Mouse (Mus musculus): ENCODE data around the gene Zbtb32. TPM values are rescaled to one million over a fixed set of nuclear protein-coding genes. Genes with fewer than 3 reads are reported as not detected.

Gene Zbtb32
- polyA plus RNA-seq, 2 experiments, result 0.55 to 0.67 TPM

- H3K9me3 ChIP-seq (ENCODE audit: control insufficient read depth, low read length), result no peaks in the 10 kb centered on the region
- H3K9ac ChIP-seq (ENCODE audit: low read depth, low read length, severe bottlenecking), result no peak overlapping the region
- H3K4me1 ChIP-seq (ENCODE audit: control insufficient read depth, insufficient read depth, low read length), result peaks cover 3% of the 10 kb centered on the region; the same call in 1 of the 2 replicates
- 76% methylated on average over 10 of the region's 10 CpGs for WGBS
- H3K27ac ChIP-seq (replicated peaks; ENCODE audit: low read depth, low read length), result no peak overlapping the region
- ATAC-seq (ENCODE audit: low FRiP score, low read depth) (no peak), DNase-seq (ENCODE audit: low spot score) (no peak)
- H3K4me2 ChIP-seq (replicated peaks; ENCODE audit: low read depth, low read length, severe bottlenecking), result no peak overlapping the region
- no peak for TF ChIP-seq POLR2A (IDR thresholded peaks at IDR 0.05; ENCODE audit: borderline replicate concordance, extremely low read depth, insufficient read depth, insufficient read length)
- H3K36me3 ChIP-seq (ENCODE audit: control insufficient read depth, insufficient read depth, low read length), result no peaks in the 10 kb centered on the region
- no peaks in the 10 kb centered on the region for H3K27me3 ChIP-seq (ENCODE audit: control insufficient read depth, insufficient read depth, low read length)
- no peak overlapping the region for H3K4me3 ChIP-seq (replicated peaks; ENCODE audit: low read length)
Observed at GRCm38 (mm10) chr7:30593579-30594509, 4.9 kb downstream of the Zbtb32 start.

GRCm38 (mm10) chr7:30592772-30593423 lies 5.8 kb downstream of the Zbtb32 start:
- H3K36me3 ChIP-seq (ENCODE audit: control insufficient read depth, insufficient read depth, low read length), result no peaks in the 10 kb centered on the region
- no peak overlapping the region for H3K9ac ChIP-seq (ENCODE audit: low read depth, low read length, severe bottlenecking)
- no peak for TF ChIP-seq POLR2A (IDR thresholded peaks at IDR 0.05; ENCODE audit: borderline replicate concordance, extremely low read depth, insufficient read depth, insufficient read length)
- 39% methylated on average over 5 of the region's 5 CpGs for WGBS
- H3K4me2 ChIP-seq (replicated peaks; ENCODE audit: low read depth, low read length, severe bottlenecking), result no peak overlapping the region
- H3K4me3 ChIP-seq (replicated peaks; ENCODE audit: low read length), result no peak overlapping the region
- no peaks in the 10 kb centered on the region for H3K9me3 ChIP-seq (ENCODE audit: control insufficient read depth, low read length)
- ATAC-seq (ENCODE audit: low FRiP score, low read depth) (no peak), DNase-seq (ENCODE audit: low spot score) (no peak)
- H3K27ac ChIP-seq (replicated peaks; ENCODE audit: low read depth, low read length), result no peak overlapping the region
- H3K27me3 ChIP-seq (ENCODE audit: control insufficient read depth, insufficient read depth, low read length), result no peaks in the 10 kb centered on the region
- peaks cover 3% of the 10 kb centered on the region; the same call in 1 of the 2 replicates for H3K4me1 ChIP-seq (ENCODE audit: control insufficient read depth, insufficient read depth, low read length)

GRCm38 (mm10) chr7:30591605-30591951 lies 7.1 kb downstream of the Zbtb32 start:
- Histone ChIP-seq H3K9me3 (ENCODE audit: control insufficient read depth, low read length) (no peaks in the 10 kb centered on the region), H3K36me3 (ENCODE audit: control insufficient read depth, insufficient read depth, low read length) (peaks cover 2% of the 10 kb centered on the region), H3K4me3 (replicated peaks; ENCODE audit: low read length) (no peak overlapping the region), H3K27me3 (ENCODE audit: control insufficient read depth, insufficient read depth, low read length) (no peaks in the 10 kb centered on the region), H3K4me2 (replicated peaks; ENCODE audit: low read depth, low read length, severe bottlenecking) (no peak overlapping the region), H3K27ac (replicated peaks; ENCODE audit: low read depth, low read length) (no peak overlapping the region), H3K9ac (ENCODE audit: low read depth, low read length, severe bottlenecking) (no peak overlapping the region), H3K4me1 (ENCODE audit: control insufficient read depth, insufficient read depth, low read length) (peaks cover 14% of the 10 kb centered on the region)
- WGBS, result 43% methylated on average over 4 of the region's 4 CpGs
- DNase-seq (ENCODE audit: low spot score) (no peak), ATAC-seq (ENCODE audit: low FRiP score, low read depth) (no peak)
- TF ChIP-seq POLR2A (IDR thresholded peaks at IDR 0.05; ENCODE audit: borderline replicate concordance, extremely low read depth, insufficient read depth, insufficient read length), result no peak

- Histone ChIP-seq H3K9ac (ENCODE audit: low read depth, low read length, severe bottlenecking) (no peak overlapping the region), H3K27me3 (ENCODE audit: control insufficient read depth, insufficient read depth, low read length) (no peaks in the 10 kb centered on the region), H3K36me3 (ENCODE audit: control insufficient read depth, insufficient read depth, low read length) (peaks cover 7% of the 10 kb centered on the region), H3K27ac (replicated peaks; ENCODE audit: low read depth, low read length) (no peak overlapping the region), H3K9me3 (ENCODE audit: control insufficient read depth, low read length) (no peaks in the 10 kb centered on the region), H3K4me2 (replicated peaks; ENCODE audit: low read depth, low read length, severe bottlenecking) (no peak overlapping the region), H3K4me1 (ENCODE audit: control insufficient read depth, insufficient read depth, low read length) (peaks cover 14% of the 10 kb centered on the region), H3K4me3 (replicated peaks; ENCODE audit: low read length) (no peak overlapping the region)
- 82% methylated on average over 9 of the region's 9 CpGs for WGBS
- no peak for DNase-seq (ENCODE audit: low spot score)
- no peak for ATAC-seq (ENCODE audit: low FRiP score, low read depth)
- no peak for TF ChIP-seq POLR2A (IDR thresholded peaks at IDR 0.05; ENCODE audit: borderline replicate concordance, extremely low read depth, insufficient read depth, insufficient read length)
Observed at GRCm38 (mm10) chr7:30590927-30591604, 7.6 kb downstream of the Zbtb32 start.

Measured in limb, embryonic 14.5 days (tissue).